Mouse (Mus musculus) right cerebral cortex, adult 18-20 months (tissue): ENCODE measurements around the gene Pomp.

Experiments used
- DNase-seq: peaks from one replicate; pipeline ENCODE4 v3.0.0; 2022; ENCODE audit warnings: mixed read lengths

Gene Pomp

GRCm38 (mm10) chr5:147903166-147903565 is 42.9 kb downstream of the Pomp start:
- DNase-seq: no peak

GRCm38 (mm10) chr5:147907144-147907543 is 46.9 kb downstream of the Pomp start:
- DNase-seq: no peak

- no peak for DNase-seq
Observed at GRCm38 (mm10) chr5:147907851-147908250, 47.6 kb downstream of the Pomp start.

GRCm38 (mm10) chr5:147910807-147911509 is 50.7 kb downstream of the Pomp start:
- no peak for DNase-seq

GRCm38 (mm10) chr5:147911744-147912143 is 51.5 kb downstream of the Pomp start:
- DNase-seq: no peak

- no peak for DNase-seq
Observed at GRCm38 (mm10) chr5:147913241-147913842, 53.1 kb downstream of the Pomp start.

- no peak for DNase-seq
Observed at GRCm38 (mm10) chr5:147915038-147915566, 54.8 kb downstream of the Pomp start.

- no peak for DNase-seq
Observed at GRCm38 (mm10) chr5:147916171-147916570, 55.9 kb downstream of the Pomp start.

- DNase-seq: no peak
Observed at GRCm38 (mm10) chr5:147918044-147918846, 58.0 kb downstream of the Pomp start.

- no peak for DNase-seq
Observed at GRCm38 (mm10) chr5:147924621-147925020, 64.4 kb downstream of the Pomp start.
